Mouse (Mus musculus) heart, postnatal 10 days (tissue): Measurements from ENCODE around the gene Zfp638. TPM values are rescaled to one million over a fixed set of nuclear protein-coding genes. Genes with fewer than 3 reads are reported as not detected.

ENCODE experiments used
- DNase-seq, 2 experiments: peaks; one replicate each; pipeline ENCODE4 v3.0.0; 2021
- intact Hi-C: fragments of 180-260 bp; cut with DNase I; formaldehyde crosslinking; loops from one replicate; pipeline ENCODE4 v1.15.1; 2025
- total RNA-seq, 2 experiments: library from RNA; stranded (reverse); gene quantifications; 2 replicates each; pipeline ENCODE4 v1.2.3; 2021

Gene Zfp638
- total RNA-seq, 2 experiments from 2014 or later: 66.0 to 73.7 TPM

DNA sequence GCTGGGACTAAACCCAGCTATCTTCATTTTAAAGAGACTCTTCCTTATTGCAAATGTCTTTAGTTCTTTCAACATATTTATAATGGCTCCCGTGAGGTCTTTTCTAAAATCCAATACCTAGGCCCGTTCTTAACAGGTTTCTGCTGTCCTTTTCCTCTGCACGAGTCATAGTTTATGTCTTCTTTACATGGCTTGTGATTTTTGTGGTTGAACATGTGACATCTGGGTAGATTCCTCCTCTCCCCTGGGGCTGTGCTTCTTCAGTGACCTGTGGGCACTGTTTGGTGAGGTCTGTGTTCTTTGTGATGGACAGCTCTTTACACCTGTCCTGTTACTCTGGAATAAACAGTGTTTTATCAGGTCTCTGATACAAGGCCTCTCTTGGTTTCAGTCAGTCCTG lies 19.9 kb downstream of the Zfp638 start:
- intact Hi-C loops: no loop called here
- DNase-seq: no peak

DNA sequence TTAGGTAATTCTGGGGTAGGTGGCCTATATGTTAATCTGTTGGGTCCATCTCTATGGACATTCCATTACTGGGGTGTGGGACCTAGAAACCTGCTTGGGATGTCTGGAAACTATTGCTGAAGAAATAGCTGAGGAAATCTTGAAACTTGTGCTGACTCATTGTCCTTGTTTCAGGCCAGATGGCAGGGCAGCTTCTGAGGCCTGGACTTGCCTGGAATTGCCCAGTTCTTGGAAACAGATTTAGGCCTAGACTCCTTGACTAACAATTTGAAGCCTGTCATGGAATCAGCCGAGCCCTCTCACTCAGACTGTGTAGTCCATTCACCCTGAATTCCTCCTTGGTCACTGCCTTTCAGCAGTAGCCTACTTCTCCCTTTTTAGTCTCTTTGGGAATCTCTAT lies 21.9 kb downstream of the Zfp638 start:
- intact Hi-C loops: no loop called here
- DNase-seq: no peak

DNA sequence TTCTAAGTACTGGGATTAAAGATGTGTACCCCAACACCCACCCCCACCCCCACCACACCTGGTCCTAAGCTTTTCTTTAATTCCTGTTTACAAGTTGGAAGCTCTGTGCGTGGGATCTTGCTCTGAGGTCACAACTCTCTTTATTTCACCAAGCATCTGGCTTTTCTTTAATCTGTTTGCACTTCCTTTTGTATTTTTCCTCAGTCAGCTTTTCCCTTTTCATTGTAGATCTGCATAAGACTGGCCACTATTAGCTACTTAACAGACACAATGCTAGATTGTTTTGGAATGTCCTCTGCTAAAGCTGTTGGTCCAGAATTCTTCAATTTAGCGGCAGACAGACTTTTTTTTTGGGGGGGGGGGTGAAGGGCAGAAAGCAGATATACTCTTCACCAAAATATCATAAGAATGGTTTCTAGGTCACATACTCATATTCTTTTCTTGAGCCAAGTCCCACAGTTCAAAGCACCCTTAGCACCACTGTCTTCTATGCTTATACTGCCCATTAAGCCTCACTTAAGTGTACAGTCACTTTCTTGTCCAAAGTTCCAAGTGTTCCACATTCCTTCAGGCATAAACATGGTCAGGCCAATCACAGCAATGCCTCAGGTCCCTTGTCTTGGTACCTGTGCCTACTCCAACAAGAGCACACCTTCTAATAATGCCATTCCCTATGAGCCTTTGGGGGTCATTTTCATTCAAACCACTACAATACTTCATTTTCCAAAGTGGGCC lies 23.5 kb downstream of the Zfp638 start:
- intact Hi-C loops: no loop called here
- DNase-seq: no peak

DNA sequence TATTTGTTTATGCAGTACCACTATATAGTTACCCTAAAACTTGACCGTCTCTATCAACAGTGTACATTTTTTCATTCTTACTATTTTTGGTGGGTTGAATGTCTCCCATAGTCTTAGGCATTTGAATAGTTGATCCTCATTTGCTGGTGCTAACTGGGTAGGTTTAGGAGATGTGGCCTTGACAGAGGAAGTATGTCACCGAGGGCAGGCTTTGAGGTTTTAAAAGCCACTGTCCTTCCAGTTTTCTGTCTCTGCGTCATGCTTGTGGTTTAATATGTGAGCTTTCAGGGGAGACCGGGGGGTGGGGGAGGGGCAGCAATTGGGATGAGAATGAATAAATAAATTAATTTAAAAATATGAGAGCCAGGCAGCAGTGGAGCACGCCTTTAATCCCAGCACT lies 24.3 kb downstream of the Zfp638 start:
- no peak for DNase-seq
- intact Hi-C loops: no loop called here

- intact Hi-C loops: no loop called here
- no peak for DNase-seq
Observed at GRCm38 (mm10) chr6:83891687-83892086, 24.8 kb downstream of the Zfp638 start.

DNA sequence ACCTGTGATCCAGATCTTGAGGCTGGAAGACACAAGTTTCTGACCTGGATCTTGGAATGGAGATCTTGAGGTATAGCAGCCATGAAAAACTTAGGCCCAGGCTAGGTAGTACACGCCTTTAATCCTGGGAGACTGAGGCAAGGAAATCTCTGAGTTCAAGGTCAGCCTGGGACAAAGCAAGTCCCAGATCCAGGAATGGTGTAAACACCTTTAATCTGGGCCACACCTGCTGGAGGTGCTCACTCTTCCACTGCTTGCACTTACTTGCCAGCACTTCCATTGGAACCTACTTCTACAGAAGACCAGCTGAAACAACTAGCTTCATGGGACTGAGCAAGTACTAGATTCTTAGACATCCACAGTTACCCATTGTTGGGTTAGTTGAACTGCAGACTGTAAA lies 26.2 kb downstream of the Zfp638 start:
- no peak for DNase-seq
- intact Hi-C loops: no loop called here

DNA sequence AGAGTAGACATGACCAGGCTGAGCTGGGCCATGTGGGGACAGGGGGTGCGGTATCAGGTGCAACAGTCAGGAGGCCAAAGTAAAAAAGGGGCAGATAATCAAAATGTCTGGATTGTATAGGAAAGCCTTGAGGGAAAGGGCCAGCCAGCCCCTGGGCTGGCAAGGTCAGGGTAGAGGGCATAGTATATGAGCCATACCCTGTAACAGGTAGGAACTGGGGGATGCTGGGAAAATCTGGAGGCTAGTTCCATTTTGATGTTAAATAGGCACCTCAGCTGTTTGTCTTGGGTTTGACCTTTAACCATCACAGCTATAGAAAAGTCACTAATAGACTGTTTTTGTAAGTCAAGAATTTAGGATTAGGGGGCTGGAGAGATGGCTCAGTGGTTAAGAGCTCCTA lies 26.7 kb downstream of the Zfp638 start:
- intact Hi-C loops: no loop called here

GRCm38 (mm10) chr6:83899142-83899541 lies 32.2 kb downstream of the Zfp638 start:
- intact Hi-C loops: no loop called here
- no peak for DNase-seq

More for the DNA sequence above, 26.7 kb downstream of the Zfp638 start:
- no peak for DNase-seq

GRCm38 (mm10) chr6:83905276-83905675 lies 38.4 kb downstream of the Zfp638 start:
- intact Hi-C loops: no loop called here
- no peak for DNase-seq

DNA sequence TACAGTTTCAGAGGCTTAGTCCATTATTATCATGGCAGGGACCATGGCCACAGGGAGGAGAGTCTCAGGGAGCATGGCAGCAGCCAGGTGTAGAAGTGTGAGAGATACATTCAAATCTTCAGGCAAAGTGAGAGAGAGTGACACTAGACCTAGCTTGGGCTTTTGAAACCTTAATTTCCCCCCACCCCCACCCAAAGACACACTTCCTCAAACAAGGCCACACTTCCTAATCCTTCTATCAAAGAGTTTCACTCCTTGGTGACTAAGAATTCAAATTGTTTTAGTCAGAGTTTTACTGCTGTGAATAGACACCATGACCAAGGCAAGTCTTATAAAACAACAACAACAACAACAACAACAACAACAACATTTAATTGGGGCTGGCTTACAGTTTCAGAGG lies 39.8 kb downstream of the Zfp638 start:
- intact Hi-C loops: no loop called here
- no peak for DNase-seq

GRCm38 (mm10) chr6:83908386-83908785 lies 41.5 kb downstream of the Zfp638 start:
- DNase-seq: no peak
- intact Hi-C loops: no loop called here

GRCm38 (mm10) chr6:83913710-83914109 lies 46.8 kb downstream of the Zfp638 start:
- DNase-seq: peak; percentile 5 to 9
- intact Hi-C loops: loop anchor here (1.0 kb wide), 1 partner anchor 34 kb away; no protein-coding TSS in a partner anchor

- intact Hi-C loops: loop anchor here (1.0 kb wide), 1 partner anchor 35 kb away; no protein-coding TSS in a partner anchor
- DNase-seq: peak; percentile 99
Observed at GRCm38 (mm10) chr6:83914183-83914719, 47.3 kb downstream of the Zfp638 start.

- intact Hi-C loops: loop anchor here (1.0 kb wide), 1 partner anchor 35 kb away; no protein-coding TSS in a partner anchor
- DNase-seq: no peak
Observed at GRCm38 (mm10) chr6:83914720-83915271, 47.9 kb downstream of the Zfp638 start.

- intact Hi-C loops: no loop called here
- peak; percentile 52 to 74 for DNase-seq
Observed at GRCm38 (mm10) chr6:83927418-83927817, 60.5 kb downstream of the Zfp638 start.

DNA sequence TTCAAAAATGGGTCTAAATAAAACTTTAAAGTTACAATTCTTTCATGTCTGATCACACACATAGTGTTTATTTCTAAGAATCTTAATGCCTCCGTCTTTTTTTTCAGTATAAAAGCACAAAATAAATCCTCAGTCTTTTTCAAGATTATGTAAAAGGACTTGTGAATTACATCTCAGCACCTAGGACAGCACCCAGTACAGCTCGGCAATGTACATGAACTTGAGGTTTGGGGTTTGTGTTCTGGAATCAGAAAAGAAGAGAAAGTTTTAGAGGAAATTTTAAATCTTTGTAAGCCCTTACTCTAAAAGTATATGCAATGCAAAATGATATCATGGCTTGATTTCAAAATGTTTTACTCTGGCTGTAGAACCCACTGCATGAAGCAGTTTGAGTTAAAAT lies 61.3 kb downstream of the Zfp638 start:
- intact Hi-C loops: no loop called here
- DNase-seq: peak in 1 of 2 experiments; percentile 27

GRCm38 (mm10) chr6:83939492-83939891 lies 72.6 kb downstream of the Zfp638 start:
- intact Hi-C loops: no loop called here
- DNase-seq: no peak

DNA sequence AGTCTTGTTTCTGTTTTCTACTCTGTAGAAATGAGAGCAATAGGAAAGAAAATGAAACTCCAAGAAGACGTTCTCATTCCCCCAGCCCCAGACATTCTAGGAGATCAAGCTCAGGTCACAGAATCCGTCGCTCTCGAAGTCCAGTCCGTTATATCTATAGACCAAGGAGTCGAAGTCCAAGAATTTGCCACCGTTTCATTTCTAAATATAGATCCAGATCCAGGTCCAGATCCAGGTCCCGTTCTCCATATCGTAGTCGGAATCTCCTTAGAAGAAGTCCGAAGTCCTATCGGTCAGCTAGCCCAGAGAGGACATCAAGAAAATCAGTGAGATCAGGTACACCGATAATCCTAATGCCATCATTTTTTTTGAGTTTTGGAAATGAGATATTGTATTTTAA lies 75.9 kb downstream of the Zfp638 start:
- DNase-seq: no peak
- intact Hi-C loops: no loop called here

GRCm38 (mm10) chr6:83953603-83954002 lies 86.7 kb downstream of the Zfp638 start:
- no peak for DNase-seq
- intact Hi-C loops: no loop called here

DNA sequence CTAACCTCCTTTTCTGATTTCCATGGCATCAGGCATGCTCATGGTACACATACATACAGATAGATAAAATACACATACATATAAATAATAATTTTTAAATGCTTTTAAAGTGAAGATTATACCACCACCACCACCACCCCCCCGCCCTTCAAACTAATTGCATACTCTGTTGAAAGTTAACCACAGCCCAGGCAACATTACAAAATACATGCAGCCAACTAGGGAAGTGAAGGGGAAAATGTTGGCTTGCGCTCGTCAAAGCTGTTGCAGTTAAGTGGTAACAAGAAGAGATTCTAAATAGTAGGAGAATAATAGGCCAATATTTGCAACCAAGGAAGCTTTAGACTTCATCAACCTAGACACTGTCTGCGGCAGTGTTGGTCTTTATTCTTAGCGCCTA lies 120.7 kb downstream of the Zfp638 start:
- intact Hi-C loops: no loop called here
- DNase-seq: no peak

- DNase-seq: no peak
Observed at GRCm38 (mm10) chr6:84002716-84003115, 135.8 kb downstream of the Zfp638 start.

DNA sequence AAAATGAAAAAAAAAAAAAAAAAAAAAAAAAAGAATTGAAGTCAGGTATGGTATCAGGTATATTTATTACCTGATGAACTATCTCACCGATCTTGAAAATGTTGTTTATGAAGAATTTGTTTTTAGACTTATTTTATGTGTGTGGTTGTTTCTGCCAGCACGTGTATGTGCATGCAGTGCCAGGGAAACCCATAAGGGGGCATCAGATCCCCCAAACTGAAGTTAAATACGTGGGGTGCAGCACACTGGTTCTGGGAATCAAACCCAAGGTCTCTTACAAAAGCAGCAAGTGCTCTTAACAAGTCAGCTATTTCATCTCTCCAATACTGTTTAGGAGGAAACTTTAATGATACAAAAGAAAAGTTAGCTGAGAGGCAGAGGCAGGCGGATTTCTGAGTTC lies 137.4 kb downstream of the Zfp638 start:
- DNase-seq: no peak
- intact Hi-C loops: no loop called here

More at GRCm38 (mm10) chr6:84002716-84003115, 135.8 kb downstream of the Zfp638 start:
- intact Hi-C loops: no loop called here
